Comparison of ENCODE assay signal across 8 mouse cellular contexts in genomic region chr2:24918930-24919838, GRCm38 (mm10). TPM values are rescaled to one million over a fixed set of nuclear protein-coding genes. Genes with fewer than 3 reads are reported as not detected.
DNase-seq lines count a peak whose midpoint lies in the region; ATAC-seq and TF ChIP-seq lines count a peak whose summit lies in the region.

Ehmt1 (minus strand) TSS chr2:24919614.

- no peaks in the 10 kb centered on the region for H3K9me3 ChIP-seq in heart, embryonic 11.5 days (replicated peaks; ENCODE audit: control insufficient read depth, low read length)
- H3K9me3 ChIP-seq in kidney, embryonic 16.5 days (ENCODE audit: low read length), result no peaks in the 10 kb centered on the region

- peak within 1 kb of the TSS; percentile 98 for H3K9ac ChIP-seq in heart, embryonic 11.5 days (ENCODE audit: low read depth, low read length)
- H3K9ac ChIP-seq in kidney, embryonic 16.5 days (replicated peaks; ENCODE audit: low read length), result peak within 1 kb of the TSS; percentile 99
- H3K9ac ChIP-seq in liver, adult 2 months (ENCODE audit: low read depth, low read length), result peak within 1 kb of the TSS; percentile 95

- H3K79me2 ChIP-seq in liver, adult 2 months (ENCODE audit: control insufficient read depth, insufficient read depth, low read length), result peaks cover 17% of the 10 kb centered on the region; the same call in 1 of the 2 replicates
- peaks cover 48% of the 10 kb centered on the region for H3K79me2 ChIP-seq in myocyte (ENCODE audit: control insufficient read depth, insufficient read depth)

- H3K36me3 ChIP-seq in heart, embryonic 11.5 days (ENCODE audit: control insufficient read depth, insufficient read depth, low read length), result no peaks in the 10 kb centered on the region
- H3K36me3 ChIP-seq in kidney, embryonic 16.5 days (ENCODE audit: insufficient read depth, low read length), result no peaks in the 10 kb centered on the region
- H3K36me3 ChIP-seq in liver, adult 2 months (ENCODE audit: control insufficient read depth, insufficient read depth, low read length), result peaks cover 2% of the 10 kb centered on the region; the same call in 1 of the 2 replicates
- H3K36me3 ChIP-seq in myocyte (ENCODE audit: control insufficient read depth, insufficient read depth), result no peaks in the 10 kb centered on the region
- H3K36me3 ChIP-seq in splenic B cell, adult 2 months (ENCODE audit: control insufficient read depth, insufficient read depth, low read length, poor library complexity, severe bottlenecking), result no peaks in the 10 kb centered on the region

- H3K27me3 ChIP-seq in heart, embryonic 11.5 days (ENCODE audit: control insufficient read depth, insufficient read depth, low read length), result no peaks in the 10 kb centered on the region
- H3K27me3 ChIP-seq in kidney, embryonic 16.5 days (ENCODE audit: insufficient read depth, low read length), result no peaks in the 10 kb centered on the region
- H3K27me3 ChIP-seq in liver, adult 2 months (ENCODE audit: control insufficient read depth, insufficient read depth, low read length), result no peaks in the 10 kb centered on the region
- H3K27me3 ChIP-seq in myocyte (ENCODE audit: control insufficient read depth, insufficient read depth, insufficient read length), result no peaks in the 10 kb centered on the region
- no peaks in the 10 kb centered on the region for H3K27me3 ChIP-seq in splenic B cell, adult 2 months (ENCODE audit: control insufficient read depth, insufficient read depth, low read length, poor library complexity, severe bottlenecking)

- H3K27ac ChIP-seq in heart, embryonic 11.5 days (ENCODE audit: low read depth, low read length), result peak within 1 kb of the TSS; percentile 89
- peak within 1 kb of the TSS; percentile 93 for H3K27ac ChIP-seq in kidney, embryonic 16.5 days (ENCODE audit: low read length)
- H3K27ac ChIP-seq in liver, adult 2 months (replicated peaks; ENCODE audit: insufficient read depth, low read depth, low read length), result peak within 1 kb of the TSS; percentile 76

- peak within 1 kb of the TSS; percentile 99 for H3K4me3 ChIP-seq in heart, embryonic 11.5 days (ENCODE audit: low read depth, low read length)
- peak within 1 kb of the TSS; percentile 97 for H3K4me3 ChIP-seq in kidney, embryonic 16.5 days (ENCODE audit: low read length)
- peak within 1 kb of the TSS; percentile 93 for H3K4me3 ChIP-seq in liver, adult 2 months (ENCODE audit: insufficient read depth, low read depth, low read length)
- H3K4me3 ChIP-seq in myocyte, result peak within 1 kb of the TSS; percentile 81

- peaks cover 12% of the 10 kb centered on the region for H3K4me1 ChIP-seq in heart, embryonic 11.5 days (ENCODE audit: control insufficient read depth, insufficient read depth, low read length)
- H3K4me1 ChIP-seq in kidney, embryonic 16.5 days (ENCODE audit: insufficient read depth, low read length), result peaks cover 14% of the 10 kb centered on the region
- peaks cover 4% of the 10 kb centered on the region for H3K4me1 ChIP-seq in liver, adult 2 months (ENCODE audit: control insufficient read depth, insufficient read depth, low read length)

- ATAC-seq in erythroblast, adult 5-6 weeks (replicated peaks; ENCODE audit: low FRiP score, poor library complexity, severe bottlenecking), result peak; percentile 95
- ATAC-seq in heart, embryonic 11.5 days (replicated peaks; ENCODE audit: insufficient number of reproducible peaks, low FRiP score, low TSS enrichment), result peak; percentile 98
- peak; percentile 99 for ATAC-seq in kidney, embryonic 16.5 days (ENCODE audit: low FRiP score, low TSS enrichment)

- H3ac ChIP-seq in myocyte (ENCODE audit: control insufficient read depth, insufficient read length), result peak within 1 kb of the TSS; percentile 85

- peak; percentile 96 to 98 for DNase-seq in B cell, adult 2 months
- peak; percentile 97 for DNase-seq in brain, adult 2 months (ENCODE audit: low read depth, low spot score)
- DNase-seq in liver, adult 2 months (ENCODE audit: extremely low read depth, low read depth, low spot score), result peak; percentile 69
- peak; percentile 96 for DNase-seq in splenic B cell, adult 2 months (ENCODE audit: low read depth, low spot score)

- peak within 1 kb of the TSS; percentile 74 for H3K4me2 ChIP-seq in heart, embryonic 11.5 days
- H3K4me2 ChIP-seq in kidney, embryonic 16.5 days (replicated peaks; ENCODE audit: low read depth, low read length), result peak within 1 kb of the TSS; percentile 73
- H3K4me2 ChIP-seq in myocyte (ENCODE audit: low read depth), result peak within 1 kb of the TSS; percentile 89

- under 1% methylated on average over 103 of the region's 112 CpGs for WGBS in heart, embryonic 11.5 days (ENCODE audit: insufficient replicate concordance)
- under 1% methylated on average over 71 of the region's 112 CpGs for WGBS in kidney, embryonic 16.5 days
- under 1% methylated on average over 112 of the region's 112 CpGs for WGBS in liver, adult 2 months

- TF ChIP-seq CTCF in liver, adult 2 months (IDR thresholded peaks at IDR 0.05; ENCODE audit: low read depth, low read length), result no peak

- TF ChIP-seq POLR2A in liver, adult 2 months (IDR thresholded peaks at IDR 0.05; ENCODE audit: extremely low read depth, insufficient read depth, low read length), result peak; percentile 52
- TF ChIP-seq POLR2A in myocyte (IDR thresholded peaks at IDR 0.05; ENCODE audit: insufficient read length, low read depth), result peak; percentile 93

TF ChIP-seq in myocyte, 11 proteins besides CTCF, POLR2A, EP300 and RAD21:
- TF ChIP-seq POLR2AphosphoS2 (IDR thresholded peaks at IDR 0.05; ENCODE audit: insufficient read length, low read depth), result peak; percentile 88
- TF ChIP-seq TCF12 (IDR thresholded peaks at IDR 0.05; ENCODE audit: insufficient read depth, poor library complexity, severe bottlenecking), result no peak
- TF ChIP-seq MYOD1 (IDR thresholded peaks at IDR 0.05; ENCODE audit: control insufficient read depth in 1 of 3, insufficient read length in 2 of 3, low read depth in 2 of 3), result peak in 1 of 3 experiments; percentile 35
- no peak for TF ChIP-seq USF1 (IDR thresholded peaks at IDR 0.05; ENCODE audit: low read depth)
- no peak for TF ChIP-seq MAX (IDR thresholded peaks at IDR 0.05; ENCODE audit: low read depth)
- TF ChIP-seq REST (IDR thresholded peaks at IDR 0.05; ENCODE audit: insufficient read depth, insufficient read length), result no peak
- TF ChIP-seq CEBPB (IDR thresholded peaks at IDR 0.05; ENCODE audit: insufficient read depth, poor library complexity, severe bottlenecking), result no peak
- peak in 2 of 3 experiments; percentile 23 to 42 for TF ChIP-seq MYOG (IDR thresholded peaks at IDR 0.05; ENCODE audit: control insufficient read depth in 1 of 3, insufficient read depth in 1 of 3, insufficient read length in 2 of 3, low read depth in 2 of 3)
- no peak for TF ChIP-seq TCF3 (IDR thresholded peaks at IDR 0.05; ENCODE audit: insufficient read length, low read depth)
- TF ChIP-seq E2F4 (IDR thresholded peaks at IDR 0.05; ENCODE audit: insufficient read depth), result peak; percentile 83
- TF ChIP-seq SRF (IDR thresholded peaks at IDR 0.05; ENCODE audit: control insufficient read depth, insufficient read length, low read depth), result no peak

RNA-seq across cellular contexts. Expression of gene Ehmt1, which starts in this region (rescaled TPM):
- total RNA-seq in erythroblast, adult 5-6 weeks (2015; ENCODE audit: low replicate concordance), result 5.2 and 8.1 TPM in 2 replicates
- total RNA-seq in erythroblast, adult 5-6 weeks (2017; ENCODE audit: low replicate concordance), result 27.6 and 28.2 TPM in 2 replicates
- 51.2 and 53.8 TPM in 2 replicates for polyA plus RNA-seq in heart, embryonic 11.5 days (2014; fragmentation: Nextera tagmentation; extraction: Ambion mirVana)
- polyA plus RNA-seq in kidney, embryonic 16.5 days (2015; fragmentation: Nextera tagmentation; extraction: Ambion mirVana), result 87.7 and 91.7 TPM in 2 replicates
- 19.2 and 21.8 TPM in 2 replicates for total RNA-seq in liver, adult 2 months (2014; rRNA removed)
- 19.4 and 24.0 TPM in 2 replicates for polyA plus RNA-seq in liver, adult 2 months (2012; rRNA removed)
- 14.8 TPM for polyA plus RNA-seq in myocyte (2012; fragmentation: generic; extraction: Trizol)

Comparison
In these comparisons a context has a peak if more than half of its experiments do, and no peak if none do; other contexts are left out.
1. Peak in every context shown above with its lines: DNase-seq, ATAC-seq, H3K4me3 ChIP-seq and H3K27ac ChIP-seq.